Mouse (Mus musculus): ENCODE data around the gene Mcrip2.
A peak's percentile ranks its signal among the peaks of the same experiment; 100 is the strongest.

The Mcrip2 gene

GRCm38 (mm10) chr17:25867836-25868600 is 546 bp downstream of the Mcrip2 start:
- ATAC-seq (ENCODE audit: insufficient number of reproducible peaks, low FRiP score, low TSS enrichment) = peak; percentile 26; the same call in 1 of the 2 replicates

DNA sequence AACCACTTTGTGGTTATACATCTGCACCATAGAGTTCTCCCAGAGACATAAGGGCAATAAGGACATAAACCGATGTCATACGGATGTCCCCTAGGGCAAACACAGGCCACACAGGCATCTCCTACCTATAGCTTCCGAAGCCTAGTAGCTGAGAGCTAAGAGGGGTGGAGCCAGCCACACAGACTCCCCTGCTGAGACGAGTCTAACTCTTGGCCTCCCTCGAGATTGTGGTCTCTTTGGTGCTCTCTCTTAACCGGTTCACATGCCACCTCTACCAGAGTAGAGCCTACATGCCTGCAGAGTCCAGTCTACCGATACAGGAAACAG is 1.1 kb downstream of the Mcrip2 start:
- no peak for ATAC-seq (ENCODE audit: insufficient number of reproducible peaks, low FRiP score, low TSS enrichment)

DNA sequence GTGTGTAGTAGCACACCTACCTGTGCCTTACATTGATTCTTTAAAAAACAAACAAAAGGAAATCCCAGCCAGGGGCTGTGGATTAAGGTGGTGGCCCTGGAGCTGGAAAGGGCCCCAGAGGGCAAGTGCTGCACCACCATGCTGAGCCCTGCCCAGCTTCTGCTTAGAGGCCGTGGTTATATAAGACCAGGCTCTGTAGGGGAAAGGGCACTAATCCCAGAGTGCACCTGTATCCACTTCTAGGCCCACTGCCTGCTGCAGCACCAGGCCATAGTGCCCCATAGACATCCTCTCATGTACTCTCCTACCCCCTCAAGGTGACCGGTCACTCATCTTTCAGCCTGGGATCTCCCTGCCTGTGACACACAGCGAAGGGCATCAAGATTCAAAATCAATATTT is 2.4 kb downstream of the Mcrip2 start:
- ATAC-seq (ENCODE audit: insufficient number of reproducible peaks, low FRiP score, low TSS enrichment) = no peak

GRCm38 (mm10) chr17:25865288-25865687 is 3.3 kb downstream of the Mcrip2 start:
- no peak for ATAC-seq (ENCODE audit: insufficient number of reproducible peaks, low FRiP score, low TSS enrichment)

DNA sequence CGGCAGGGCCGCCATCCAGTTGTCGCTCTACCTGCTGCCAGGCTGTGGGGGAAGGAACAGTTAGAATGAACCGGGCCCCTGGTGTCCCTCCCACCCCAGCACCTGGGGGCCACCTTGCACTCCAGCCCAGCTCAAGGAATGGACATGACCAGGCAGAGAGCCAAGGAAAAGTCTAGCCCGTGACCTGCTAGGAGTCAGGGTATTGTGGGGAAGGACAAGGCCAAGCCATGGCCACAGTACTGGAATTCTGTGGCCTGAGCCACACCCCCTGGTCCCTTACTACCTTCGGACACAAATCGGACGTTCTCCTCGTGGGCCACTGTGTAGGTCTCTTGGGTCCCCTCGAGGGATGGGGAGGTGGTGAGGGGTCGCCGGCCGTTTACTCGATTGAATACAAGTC is 4.3 kb downstream of the Mcrip2 start:
- ATAC-seq (ENCODE audit: insufficient number of reproducible peaks, low FRiP score, low TSS enrichment) = no peak

DNA sequence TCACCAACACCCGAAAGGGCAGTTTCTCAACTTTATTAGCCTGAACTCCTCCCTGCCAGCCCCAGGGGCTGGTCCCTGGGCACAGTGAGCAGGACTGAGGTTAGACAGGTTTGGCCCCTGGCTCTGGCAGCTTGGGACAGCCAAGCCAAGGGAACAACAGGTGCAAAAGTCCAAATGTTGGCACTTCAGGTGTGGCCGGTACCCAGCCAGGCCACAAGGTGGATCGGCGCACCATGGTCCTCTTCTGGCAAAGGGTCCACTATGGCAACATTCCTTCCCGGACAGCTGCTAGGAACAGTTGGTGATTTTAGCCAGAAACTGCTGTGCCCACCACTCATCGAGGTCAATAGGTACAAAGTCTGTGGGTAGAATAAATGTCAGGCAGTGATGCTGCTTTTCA is 4.9 kb downstream of the Mcrip2 start:
- ATAC-seq (ENCODE audit: insufficient number of reproducible peaks, low FRiP score, low TSS enrichment) = no peak

- 0 out of 2 replicates have a peak, but pooled peaks have one; percentile 12 for ATAC-seq (ENCODE audit: insufficient number of reproducible peaks, low FRiP score, low TSS enrichment)
These were observed 6.6 kb downstream of the Mcrip2 start for GRCm38 (mm10) chr17:25861704-25862612.

GRCm38 (mm10) chr17:25860832-25861703 is 7.5 kb downstream of the Mcrip2 start, which contains the start of gene Wdr90:
Gene Wdr90 (minus strand): TSS chr17:25861501.
- peak; percentile 88 for ATAC-seq (ENCODE audit: insufficient number of reproducible peaks, low FRiP score, low TSS enrichment)

DNA sequence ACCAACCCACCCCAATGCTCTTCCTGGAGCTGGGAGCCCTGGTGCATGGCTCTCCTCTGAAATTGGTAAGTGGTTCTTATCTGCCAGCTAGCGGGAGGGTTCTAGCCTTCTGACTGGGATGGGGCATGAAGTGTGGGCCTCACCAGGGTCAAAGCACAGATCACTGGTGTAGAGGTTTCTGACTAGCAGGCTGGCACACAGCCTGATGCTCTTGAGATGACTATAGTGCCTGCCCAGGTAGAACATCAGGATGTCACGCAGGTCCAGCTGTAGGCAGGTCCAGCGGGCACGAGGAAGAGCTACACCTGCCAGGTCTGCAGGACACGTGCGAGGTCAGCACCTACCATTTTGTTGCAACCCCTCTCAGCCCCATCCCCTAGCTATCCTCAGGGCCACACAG is 8.3 kb downstream of the Mcrip2 start:
- ATAC-seq (ENCODE audit: insufficient number of reproducible peaks, low FRiP score, low TSS enrichment) = no peak

- peak; percentile 87 for ATAC-seq (ENCODE audit: insufficient number of reproducible peaks, low FRiP score, low TSS enrichment)
These were observed 24.1 kb downstream of the Mcrip2 start, which contains the start of gene Rhot2 for GRCm38 (mm10) chr17:25844396-25844901. Gene Rhot2 (minus strand): TSS chr17:25844851.

DNA sequence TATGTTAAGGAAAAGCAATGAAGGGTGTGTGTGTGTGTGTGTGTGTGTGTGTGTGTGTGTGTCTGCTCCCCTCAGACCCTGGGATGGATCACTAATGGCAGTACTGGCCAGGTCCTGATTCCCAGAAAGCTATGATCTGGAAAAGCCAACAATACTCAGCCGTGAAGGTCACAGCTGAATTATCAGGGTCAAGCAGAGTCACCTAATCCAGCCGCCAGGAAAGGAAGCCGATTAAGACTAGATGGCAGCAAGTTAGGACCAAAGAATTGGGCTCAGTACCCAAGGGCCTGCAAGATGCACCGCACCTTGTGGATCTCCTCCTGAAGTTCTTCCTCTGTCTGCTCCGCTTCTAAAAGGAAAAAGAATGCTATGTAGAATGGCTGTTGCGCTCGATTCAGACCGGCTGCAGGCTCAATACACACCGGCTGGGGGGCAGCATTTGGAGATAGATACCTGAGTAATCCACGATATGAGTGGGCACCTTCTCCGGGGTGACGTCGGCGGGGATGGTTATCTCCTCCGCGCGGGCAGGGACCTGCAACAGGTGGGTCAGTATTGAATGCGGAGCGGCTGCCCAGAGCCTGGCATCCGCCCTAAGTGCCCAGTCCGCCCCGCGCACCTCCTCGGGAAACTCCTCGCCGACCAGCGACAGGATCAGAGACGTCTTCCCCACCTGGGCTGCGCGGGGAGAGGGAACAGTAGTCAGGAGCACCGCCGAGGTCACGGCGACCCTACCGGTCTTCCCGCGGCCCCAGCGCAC is 24.7 kb downstream of the Mcrip2 start:
- ATAC-seq (ENCODE audit: insufficient number of reproducible peaks, low FRiP score, low TSS enrichment) = no peak; the same call in 1 of the 2 replicates

- no peak for ATAC-seq (ENCODE audit: insufficient number of reproducible peaks, low FRiP score, low TSS enrichment)
These were observed 25.4 kb downstream of the Mcrip2 start for GRCm38 (mm10) chr17:25843122-25843521.

DNA sequence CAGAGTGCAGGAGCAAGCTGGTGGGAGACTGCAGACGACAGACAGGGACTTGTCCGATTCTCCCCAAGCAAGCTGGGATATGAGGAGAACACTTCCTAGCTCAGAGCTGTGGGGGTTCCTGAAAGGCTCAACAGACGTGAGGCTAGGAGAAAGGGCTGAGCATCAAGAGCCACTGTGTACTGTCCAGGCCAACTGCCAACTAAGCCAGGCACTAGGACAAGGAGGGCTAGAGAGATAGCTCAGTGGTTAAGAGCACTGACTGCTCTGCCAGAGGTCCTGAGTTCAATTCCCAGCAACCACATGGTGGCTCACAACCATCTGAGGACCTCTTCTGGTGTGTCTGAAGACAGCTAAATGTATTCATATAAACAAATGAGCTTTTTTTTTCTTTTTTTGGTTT is 26.1 kb downstream of the Mcrip2 start:
- no peak for ATAC-seq (ENCODE audit: insufficient number of reproducible peaks, low FRiP score, low TSS enrichment)

- no peak for ATAC-seq (ENCODE audit: insufficient number of reproducible peaks, low FRiP score, low TSS enrichment)
These were observed 27.3 kb downstream of the Mcrip2 start, which contains the start of gene Gm20683 for GRCm38 (mm10) chr17:25841117-25841880. Gene Gm20683 (minus strand): TSS chr17:25841763.

GRCm38 (mm10) chr17:25840519-25840918 is 28.0 kb downstream of the Mcrip2 start:
- ATAC-seq (ENCODE audit: insufficient number of reproducible peaks, low FRiP score, low TSS enrichment) = no peak

- no peak for ATAC-seq (ENCODE audit: insufficient number of reproducible peaks, low FRiP score, low TSS enrichment)
These were observed 28.9 kb downstream of the Mcrip2 start for GRCm38 (mm10) chr17:25839455-25840235.

DNA sequence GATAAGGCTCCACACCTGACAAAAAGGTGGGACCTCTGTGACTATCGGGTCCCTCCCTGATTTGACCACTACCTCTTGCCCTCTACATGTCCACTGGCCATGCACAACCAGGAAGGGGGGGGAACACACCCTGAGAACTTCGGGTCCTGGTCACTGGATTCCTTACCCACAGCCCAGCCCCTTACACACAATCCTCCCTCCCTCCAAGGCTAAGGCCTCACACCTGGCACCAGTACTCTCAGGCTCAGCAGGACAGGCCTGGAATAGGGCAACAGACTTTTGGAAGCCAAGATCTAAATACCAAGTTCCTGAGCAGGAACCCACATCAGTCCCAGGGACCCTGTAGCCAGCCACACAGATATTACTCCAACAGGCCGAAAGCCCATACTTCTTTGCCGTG is 29.7 kb downstream of the Mcrip2 start:
- ATAC-seq (ENCODE audit: insufficient number of reproducible peaks, low FRiP score, low TSS enrichment) = no peak

- no peak for ATAC-seq (ENCODE audit: insufficient number of reproducible peaks, low FRiP score, low TSS enrichment)
These were observed 31.0 kb downstream of the Mcrip2 start for GRCm38 (mm10) chr17:25837533-25837932.

Measured in cerebellum, adult (tissue).